Mouse (Mus musculus) forebrain, postnatal 0 days (tissue): Measurements from ENCODE around the gene Sars. TPM values are rescaled to one million over a fixed set of nuclear protein-coding genes. Genes with fewer than 3 reads are reported as not detected.

ENCODE experiments used
- ATAC-seq: fragments of 200-750 bp; cut with Nextera tagmentation; 2 replicates; pipeline ENCODE4 v1.8.0; 2017; ENCODE audit warnings: mild to moderate bottlenecking, moderate library complexity
- DNase-seq: peaks from one replicate; pipeline ENCODE4 v3.0.0-alpha.2; 2015
- H3K27ac ChIP-seq: fragments of 300-500 bp; sonication (generic); 2 replicates; pipeline ENCODE4 v1.5.1; 2014; ENCODE audit warnings: low read depth, mild to moderate bottlenecking, antibody characterized with exemption, low read length, moderate library complexity, mixed read lengths
- H3K27me3 ChIP-seq: fragments of 300-500 bp; sonication (generic); 2 replicates; pipeline ENCODE4 v1.6.1; 2014; ENCODE audit warnings: mild to moderate bottlenecking, low read length, mixed read lengths; ENCODE audit not compliant: insufficient read depth
- H3K36me3 ChIP-seq: fragments of 300-500 bp; sonication (generic); 2 replicates; pipeline ENCODE4 v1.6.1; 2014; ENCODE audit warnings: mild to moderate bottlenecking, moderate library complexity; ENCODE audit not compliant: insufficient read depth
- H3K4me1 ChIP-seq: fragments of 300-500 bp; sonication (generic); 2 replicates; pipeline ENCODE4 v1.6.1; 2014; ENCODE audit warnings: antibody characterized with exemption; ENCODE audit not compliant: insufficient read depth
- H3K4me2 ChIP-seq: fragments of 300-500 bp; sonication (generic); 2 replicates; pipeline ENCODE4 v1.6.1; 2014; ENCODE audit warnings: low read depth, mild to moderate bottlenecking, moderate library complexity
- H3K4me3 ChIP-seq: fragments of 300-500 bp; sonication (generic); 2 replicates; pipeline ENCODE4 v1.5.1; 2014; ENCODE audit warnings: low read depth, low read length, mixed read lengths
- H3K9ac ChIP-seq: fragments of 300-500 bp; sonication (generic); 2 replicates; pipeline ENCODE4 v1.6.1; 2014; ENCODE audit warnings: mild to moderate bottlenecking
- H3K9me3 ChIP-seq: fragments of 300-500 bp; sonication (generic); 2 replicates; pipeline ENCODE4 v1.6.1; 2016; ENCODE audit warnings: low read length
- CTCF ChIP-seq: sonication (generic); IDR thresholded peaks from 2 replicates; pipeline ENCODE4 v1.5.1; 2016; ENCODE audit warnings: antibody characterized with exemption, control low read depth, low read depth
- WGBS: fragments of 180-500 bp; shearing (Covaris S2); extraction: QIAGEN DNeasy Blood & Tissue Kit; methylation state at CpG from one replicate; pipeline ENCODE4 v1.1.7; 2014; 5-methylcytosine and 5-hydroxymethylcytosine counted together
- polyA plus RNA-seq: library from polyadenylated mRNA; unstranded; fragments of >200 nt; fragmentation: Nextera tagmentation; extraction: Ambion mirVana; gene quantifications from 2 replicates; pipeline ENCODE4 v1.2.1, GENCODE M21; 2015
- total RNA-seq: library from RNA; depleted of rRNA; stranded (reverse); fragments of >200 nt; gene quantifications from 2 replicates; pipeline ENCODE4 v1.2.3, GENCODE M21; 2014

The Sars gene
- total and polyA plus RNA-seq, 2 experiments from 2014 or later: 196 to 220 TPM

DNA sequence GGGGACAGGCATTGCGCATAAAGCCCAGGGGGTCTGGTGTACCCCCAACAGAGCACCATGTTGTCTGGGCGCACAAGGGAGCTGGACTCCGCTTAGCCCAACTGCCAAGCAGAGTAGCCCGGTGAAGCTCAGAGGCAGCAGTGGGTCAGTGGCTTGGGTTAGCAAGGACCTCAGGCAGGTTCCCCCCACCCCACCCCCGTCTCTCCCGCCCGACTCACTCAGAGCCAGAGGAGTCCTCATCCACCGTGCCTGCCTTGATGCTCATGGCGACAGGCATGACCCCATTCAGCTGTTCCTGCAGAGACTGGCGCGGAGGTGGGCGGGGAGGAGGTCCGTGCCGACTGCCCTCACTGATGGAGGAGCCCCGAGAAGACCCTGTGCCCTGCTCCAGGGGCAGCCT is 52.2 kb downstream of the Sars start:
- H3K27ac ChIP-seq: no peak overlapping the region
- H3K27me3 ChIP-seq: no peaks in the 10 kb centered on the region
- no peak for ATAC-seq
- TF ChIP-seq CTCF: no peak
- no peak overlapping the region for H3K9ac ChIP-seq
- no peak overlapping the region for H3K4me3 ChIP-seq
- WGBS: 50% methylated on average over 15 of the region's 15 CpGs
- DNase-seq: no peak
- no peak overlapping the region for H3K4me2 ChIP-seq
- no peaks in the 10 kb centered on the region for H3K9me3 ChIP-seq
- H3K36me3 ChIP-seq: peaks cover 55% of the 10 kb centered on the region
- H3K4me1 ChIP-seq: no peaks in the 10 kb centered on the region

DNA sequence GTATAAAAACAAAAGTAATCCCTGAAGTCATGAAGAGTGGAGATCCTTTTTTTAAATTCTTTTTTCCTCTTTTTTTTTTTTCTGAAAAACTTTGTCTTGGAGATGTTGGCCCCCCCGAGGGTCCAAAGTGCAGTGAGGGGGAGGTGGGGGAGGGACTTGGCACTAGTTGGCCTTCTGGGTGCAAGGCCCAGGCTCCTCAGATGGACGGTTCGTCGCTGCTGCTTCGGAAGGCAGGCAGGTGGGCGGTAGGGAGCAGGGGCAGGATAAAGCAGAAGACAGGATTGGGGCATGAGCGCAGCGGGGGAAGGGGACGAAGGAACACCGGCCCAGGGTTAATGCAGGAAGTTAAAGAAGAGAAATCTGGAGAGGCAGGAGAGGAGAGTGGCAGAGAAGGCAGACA is 52.7 kb downstream of the Sars start:
- 24% methylated on average over 10 of the region's 10 CpGs for WGBS
- no peak overlapping the region for H3K27ac ChIP-seq
- ATAC-seq (no peak), DNase-seq (no peak)
- no peak overlapping the region for H3K9ac ChIP-seq
- H3K4me3 ChIP-seq: no peak overlapping the region
- H3K4me1 ChIP-seq: no peaks in the 10 kb centered on the region
- no peaks in the 10 kb centered on the region for H3K27me3 ChIP-seq
- no peak overlapping the region for H3K4me2 ChIP-seq
- H3K36me3 ChIP-seq: peaks cover 50% of the 10 kb centered on the region
- no peak for TF ChIP-seq CTCF
- H3K9me3 ChIP-seq: no peaks in the 10 kb centered on the region

DNA sequence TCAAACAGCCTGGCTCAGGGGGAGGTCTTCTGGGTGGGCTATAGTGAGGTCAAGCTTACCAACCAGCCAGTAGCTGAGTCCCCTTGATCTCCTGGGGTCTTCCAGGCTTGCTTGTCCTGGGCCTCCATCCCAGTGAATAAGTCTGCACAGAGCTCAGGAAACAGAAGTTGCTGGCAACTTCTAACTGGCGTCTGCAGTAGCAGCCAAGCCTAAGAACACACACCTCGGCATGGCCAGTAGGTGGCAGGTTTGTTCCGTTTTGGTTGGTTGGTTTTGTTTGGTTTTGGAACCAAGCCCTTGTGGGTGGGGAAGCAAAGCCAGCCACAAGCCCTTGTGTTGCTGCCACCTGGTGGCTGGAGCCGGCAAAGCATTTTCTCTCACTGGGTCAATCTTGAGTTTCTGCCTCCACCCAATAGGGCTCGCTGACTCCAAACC is 55.9 kb downstream of the Sars start:
- H3K9me3 ChIP-seq: no peaks in the 10 kb centered on the region
- H3K4me1 ChIP-seq: peaks cover 1% of the 10 kb centered on the region; the same call in 1 of the 2 replicates
- H3K36me3 ChIP-seq: peaks cover 19% of the 10 kb centered on the region
- no peak overlapping the region for H3K4me3 ChIP-seq
- no peak overlapping the region for H3K4me2 ChIP-seq
- ATAC-seq: peak; percentile 88
- peak; percentile 99 for TF ChIP-seq CTCF
- H3K9ac ChIP-seq: no peak overlapping the region
- peak; percentile 98 for DNase-seq
- H3K27me3 ChIP-seq: no peaks in the 10 kb centered on the region
- 2% methylated on average over 5 of the region's 5 CpGs for WGBS
- peak overlapping the region; percentile 6; the same call in 1 of the 2 replicates for H3K27ac ChIP-seq

DNA sequence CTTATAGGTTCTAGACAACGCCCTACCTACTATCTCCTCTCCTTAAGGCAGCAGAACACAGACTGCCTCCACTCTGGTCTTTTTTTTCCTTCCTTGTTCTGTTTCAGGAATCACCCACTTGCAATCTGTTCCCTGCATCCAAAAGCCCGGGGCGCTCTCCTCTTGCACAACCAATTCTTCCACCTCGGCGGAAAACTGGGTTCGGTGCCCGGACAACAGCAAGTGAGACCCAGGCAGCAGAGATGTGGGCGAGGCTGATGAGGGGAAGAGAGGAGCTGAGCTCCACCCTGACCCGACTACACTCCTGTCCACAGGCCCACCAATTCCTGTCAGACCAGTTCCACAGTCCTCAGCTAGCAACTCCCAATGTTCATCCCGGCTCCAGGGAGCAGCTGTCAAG is 58.8 kb downstream of the Sars start:
- no peak overlapping the region for H3K4me3 ChIP-seq
- H3K9me3 ChIP-seq: no peaks in the 10 kb centered on the region
- no peak overlapping the region for H3K9ac ChIP-seq
- H3K4me1 ChIP-seq: peaks cover 4% of the 10 kb centered on the region; the same call in 1 of the 2 replicates
- no peaks in the 10 kb centered on the region for H3K36me3 ChIP-seq
- ATAC-seq (no peak), DNase-seq (no peak)
- H3K27ac ChIP-seq: no peak overlapping the region
- WGBS: 82% methylated on average over 10 of the region's 10 CpGs
- no peaks in the 10 kb centered on the region for H3K27me3 ChIP-seq
- no peak for TF ChIP-seq CTCF
- no peak overlapping the region for H3K4me2 ChIP-seq

DNA sequence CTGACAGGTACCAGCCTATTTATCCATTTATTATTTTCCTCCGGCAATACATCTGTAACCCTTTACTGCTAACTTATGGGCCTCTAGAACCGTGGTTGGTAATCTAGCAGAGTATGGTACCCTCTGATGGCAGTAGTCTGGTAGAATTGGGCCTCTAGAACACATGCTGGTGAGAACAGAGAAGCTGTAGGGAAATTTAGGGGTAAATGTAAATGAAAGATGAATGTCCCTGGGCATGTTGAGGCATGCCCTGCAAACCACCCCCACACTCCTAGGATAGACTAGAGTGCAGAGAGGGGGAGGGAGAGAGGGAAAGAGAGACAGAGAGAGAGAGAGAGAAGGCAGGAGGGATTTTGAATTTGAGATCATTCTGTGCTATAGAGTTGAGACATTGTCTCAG is 60.6 kb downstream of the Sars start:
- DNase-seq: no peak
- Histone ChIP-seq H3K9ac (no peak overlapping the region), H3K4me1 (peaks cover 4% of the 10 kb centered on the region; the same call in 1 of the 2 replicates), H3K27me3 (no peaks in the 10 kb centered on the region), H3K36me3 (no peaks in the 10 kb centered on the region), H3K4me3 (peak overlapping the region; percentile 47; the same call in 1 of the 2 replicates), H3K4me2 (peak overlapping the region; percentile 60), H3K27ac (no peak overlapping the region), H3K9me3 (no peaks in the 10 kb centered on the region)
- no peak for TF ChIP-seq CTCF
- 37% methylated on average over 2 of the region's 2 CpGs for WGBS
- no peak for ATAC-seq

DNA sequence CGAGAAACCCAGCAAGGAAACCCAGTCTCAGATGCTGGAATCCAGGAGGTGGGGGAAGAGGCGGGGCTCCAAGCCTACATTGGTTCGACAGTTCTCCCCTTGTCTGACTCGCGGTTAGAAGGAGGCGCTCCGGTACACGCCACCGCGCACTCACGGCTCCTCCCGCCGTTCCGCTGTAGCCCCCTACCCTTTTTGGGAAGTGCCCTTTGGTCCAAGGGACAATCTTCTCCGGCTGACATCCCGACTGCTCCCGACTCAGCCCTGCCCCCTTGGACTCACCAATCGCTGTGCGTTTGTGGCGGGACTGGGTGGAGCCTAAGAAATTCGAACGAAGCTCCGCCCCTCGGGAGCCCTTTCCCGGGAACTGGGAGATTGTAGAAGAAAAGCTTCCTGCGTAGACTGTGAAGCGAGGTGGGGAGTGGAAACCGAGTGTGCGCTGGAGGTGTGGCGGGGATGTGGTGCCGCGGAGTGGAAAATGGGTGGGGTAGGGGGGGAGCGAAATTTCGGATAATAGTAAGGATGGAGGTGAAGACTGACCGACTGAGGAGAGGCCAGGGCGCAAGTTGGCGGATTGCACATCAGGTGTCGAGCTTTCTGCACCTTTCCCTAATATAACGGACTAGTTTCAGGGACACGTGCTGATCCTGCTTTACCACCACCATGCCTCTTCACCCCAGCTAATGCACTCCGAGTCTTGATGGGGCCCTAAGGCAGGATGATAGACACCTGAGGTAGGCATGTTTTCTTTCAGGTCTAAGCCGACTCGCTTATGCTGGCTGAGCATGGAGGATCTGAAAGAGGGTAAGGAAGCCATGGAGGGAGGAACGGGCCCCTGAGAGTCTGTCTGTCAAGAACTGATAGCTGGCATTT is 61.3 kb downstream of the Sars start, which contains the start of gene Psrc1:
Gene Psrc1 (plus strand): TSS at position 355 of the 870 bp plus-strand sequence.
- no peak for TF ChIP-seq CTCF
- under 1% methylated on average over 44 of the region's 44 CpGs for WGBS
- DNase-seq (peak; percentile 92), ATAC-seq (peak; percentile 97)
- peak within 1 kb of the TSS; percentile 60 for H3K4me2 ChIP-seq
- no peak within 1 kb of the TSS for H3K27ac ChIP-seq
- H3K27me3 ChIP-seq: no peaks in the 10 kb centered on the region
- H3K36me3 ChIP-seq: no peaks in the 10 kb centered on the region
- H3K4me1 ChIP-seq: peaks cover 4% of the 10 kb centered on the region; the same call in 1 of the 2 replicates
- H3K9ac ChIP-seq: peak within 1 kb of the TSS; percentile 38
- H3K4me3 ChIP-seq: peak within 1 kb of the TSS; percentile 47
- no peaks in the 10 kb centered on the region for H3K9me3 ChIP-seq
